Mouse (Mus musculus) kidney, adult 2 months (tissue): ENCODE measurements around the gene Gpc6.

Source experiments
- CTCF ChIP-seq: fragments of 200-500 bp; conservative IDR thresholded peaks from 2 replicates; pipeline ENCODE4 v1.5.1; 2011; ENCODE audit warnings: low read depth, mild to moderate bottlenecking, control low read depth, low read length, moderate library complexity, mixed read lengths; ENCODE audit not compliant: insufficient read depth, insufficient read length
- POLR2A ChIP-seq: fragments of 200-500 bp; IDR thresholded peaks from one replicate; pipeline ENCODE4 v1.6.1; 2011; ENCODE audit warnings: low read depth, low read length, control low read depth

DNA sequence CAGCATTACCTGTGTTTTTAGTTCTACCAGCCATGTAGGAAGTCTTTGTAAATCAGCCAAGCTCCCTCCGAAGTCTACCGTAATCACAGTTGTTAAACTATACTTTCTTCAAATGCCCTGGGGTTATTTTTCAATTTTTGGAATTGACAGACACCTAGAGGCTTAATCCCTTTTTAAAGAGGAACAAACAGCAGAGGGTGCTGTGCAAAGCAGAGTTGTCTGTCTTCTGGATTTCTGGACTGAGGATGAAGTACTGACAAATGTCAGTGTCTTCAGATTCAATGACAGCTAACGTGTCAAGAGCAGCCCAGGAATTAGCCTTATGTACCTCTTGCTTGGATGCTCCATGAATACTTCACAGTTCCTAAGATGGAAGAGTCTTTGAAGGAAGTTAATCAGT lies 62.2 kb downstream of the Gpc6 start:
- TF ChIP-seq POLR2A (no peak), CTCF (no peak)
